Mouse (Mus musculus): ENCODE data around the gene Ptprg. TPM values are rescaled to one million over a fixed set of nuclear protein-coding genes. Genes with fewer than 3 reads are reported as not detected.

The Ptprg gene
- polyA plus RNA-seq, 1 experiment, result 57.2 TPM

- DNase-seq (ENCODE audit: low read depth), result no peak
These were observed 412.5 kb downstream of the Ptprg start for GRCm38 (mm10) chr14:11965878-11966277.

GRCm38 (mm10) chr14:11981764-11982163 lies 428.4 kb downstream of the Ptprg start:
- DNase-seq (ENCODE audit: low read depth), result no peak

GRCm38 (mm10) chr14:11983031-11983430 lies 429.7 kb downstream of the Ptprg start:
- DNase-seq (ENCODE audit: low read depth), result no peak

- no peak for DNase-seq (ENCODE audit: low read depth)
These were observed 430.8 kb downstream of the Ptprg start for GRCm38 (mm10) chr14:11984086-11984485.

- DNase-seq (ENCODE audit: low read depth), result no peak
These were observed 435.6 kb downstream of the Ptprg start for GRCm38 (mm10) chr14:11988975-11989374.

- DNase-seq (ENCODE audit: low read depth), result no peak
These were observed 437.8 kb downstream of the Ptprg start for GRCm38 (mm10) chr14:11991151-11991550.

- no peak for DNase-seq (ENCODE audit: low read depth)
These were observed 438.8 kb downstream of the Ptprg start for GRCm38 (mm10) chr14:11992111-11992510.

GRCm38 (mm10) chr14:11992534-11992933 lies 439.2 kb downstream of the Ptprg start:
- no peak for DNase-seq (ENCODE audit: low read depth)

- DNase-seq (ENCODE audit: low read depth), result no peak
These were observed 444.2 kb downstream of the Ptprg start for GRCm38 (mm10) chr14:11997555-11997954.

GRCm38 (mm10) chr14:11998464-11998863 lies 445.1 kb downstream of the Ptprg start:
- DNase-seq (ENCODE audit: low read depth), result no peak

- no peak for DNase-seq (ENCODE audit: low read depth)
These were observed 450.7 kb downstream of the Ptprg start for GRCm38 (mm10) chr14:12004061-12004460.

- DNase-seq (ENCODE audit: low read depth), result no peak
These were observed 458.4 kb downstream of the Ptprg start for GRCm38 (mm10) chr14:12011766-12012165.

GRCm38 (mm10) chr14:12025812-12026728 lies 472.7 kb downstream of the Ptprg start:
- DNase-seq (ENCODE audit: low read depth), result no peak

GRCm38 (mm10) chr14:12027247-12027646 lies 473.9 kb downstream of the Ptprg start:
- no peak for DNase-seq (ENCODE audit: low read depth)

- no peak for DNase-seq (ENCODE audit: low read depth)
These were observed 476.6 kb downstream of the Ptprg start for GRCm38 (mm10) chr14:12029926-12030325.

GRCm38 (mm10) chr14:12036530-12037283 lies 483.4 kb downstream of the Ptprg start:
- no peak for DNase-seq (ENCODE audit: low read depth)

- no peak for DNase-seq (ENCODE audit: low read depth)
These were observed 486.4 kb downstream of the Ptprg start for GRCm38 (mm10) chr14:12039743-12040142.

- DNase-seq (ENCODE audit: low read depth), result no peak
These were observed 488.2 kb downstream of the Ptprg start for GRCm38 (mm10) chr14:12041566-12041965.

- DNase-seq (ENCODE audit: low read depth), result no peak
These were observed 493.0 kb downstream of the Ptprg start for GRCm38 (mm10) chr14:12046226-12046882.

GRCm38 (mm10) chr14:12047637-12048036 lies 494.3 kb downstream of the Ptprg start:
- no peak for DNase-seq (ENCODE audit: low read depth)

GRCm38 (mm10) chr14:12056912-12057524 lies 503.7 kb downstream of the Ptprg start:
- DNase-seq (ENCODE audit: low read depth), result peak; percentile 10

GRCm38 (mm10) chr14:12057856-12058255 lies 504.5 kb downstream of the Ptprg start:
- no peak for DNase-seq (ENCODE audit: low read depth)

Data from gonadal fat pad, adult 2 months (tissue).